ENCODE assay signal across 9 mouse cellular contexts in the genomic region with DNA sequence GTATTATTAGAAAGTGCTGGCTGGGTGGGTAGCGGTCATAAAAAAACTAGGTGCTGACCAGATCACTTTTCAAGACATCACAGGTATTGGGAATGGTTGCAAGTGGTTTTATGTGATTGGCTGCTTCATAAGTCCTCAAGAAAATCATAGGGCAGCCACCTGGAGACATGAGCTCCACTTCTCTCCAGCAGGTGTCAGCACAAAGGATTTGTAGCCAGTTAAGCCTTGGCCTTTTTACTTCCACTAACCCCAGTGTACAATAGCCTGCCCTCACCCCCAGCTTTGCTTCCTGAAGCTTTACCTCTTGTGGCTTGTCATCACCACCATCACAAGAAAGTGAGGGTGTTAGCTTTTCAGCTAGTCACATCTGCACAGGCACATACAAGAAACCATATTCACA.
DNase-seq lines count a peak whose midpoint lies in the region; ATAC-seq and TF ChIP-seq lines count a peak whose summit lies in the region.
"Had no signal": no experiment of that assay in that cellular context is flagged by ENCODE, and none has a peak within 500 bp of the region (broad histone marks: within the 10 kb centered on the region; RNA-seq: fewer than 3 reads in every experiment).

No protein-coding gene starts in this region.

- no peak for ATAC-seq in kidney, postnatal 0 days (replicated peaks; ENCODE audit: low FRiP score, low read depth)
- no peak for ATAC-seq in inflammation-experienced regulatory T-cells, adult 6 months

- no peaks in the 10 kb centered on the region for H3K79me2 ChIP-seq in heart, adult 2 months (replicated peaks; ENCODE audit: control insufficient read depth, insufficient read depth, low read length)

- no peak overlapping the region for H3K27ac ChIP-seq in heart, adult 2 months
- no peak overlapping the region for H3K27ac ChIP-seq in kidney, postnatal 0 days
- H3K27ac ChIP-seq: embryonic facial prominence, embryonic 15.5 days had no signal

- WGBS in heart, adult 2 months: 52% methylated on average over 1 of the region's 1 CpGs
- 22% methylated on average over 1 of the region's 1 CpGs for WGBS in kidney, postnatal 0 days

- peak; percentile 49 for TF ChIP-seq CTCF in heart, adult 2 months (IDR thresholded peaks at IDR 0.05)
- peak; percentile 74 for TF ChIP-seq CTCF in kidney, postnatal 0 days (IDR thresholded peaks at IDR 0.05; ENCODE audit: low read depth)

- H3K4me3 ChIP-seq in heart, adult 2 months: no peak overlapping the region
- H3K4me3 ChIP-seq in kidney, postnatal 0 days (replicated peaks; ENCODE audit: low read depth, low read length): no peak overlapping the region

- no peak overlapping the region for H3K9ac ChIP-seq in heart, adult 2 months (ENCODE audit: low read depth, low read length)
- no peak overlapping the region for H3K9ac ChIP-seq in kidney, postnatal 0 days (ENCODE audit: low read depth, low read length)
- H3K9ac ChIP-seq: embryonic facial prominence, embryonic 15.5 days had no signal

- H3K36me3 ChIP-seq in heart, adult 2 months (ENCODE audit: control insufficient read depth, insufficient read depth, low read length): no peaks in the 10 kb centered on the region
- no peaks in the 10 kb centered on the region for H3K36me3 ChIP-seq in kidney, postnatal 0 days (ENCODE audit: insufficient read depth, low read length)
- H3K36me3 ChIP-seq: embryonic facial prominence, embryonic 15.5 days had no signal

- intact Hi-C loops in heart, adult 2 months (cut with DNase I): loop anchor here (10.0 kb wide), 1 partner anchor 513 kb away; no protein-coding TSS in a partner anchor

- no peak for DNase-seq in heart, adult 2 months
- DNase-seq in heart, adult 9 months (ENCODE audit: low spot score in 2 of 2): no peak
- DNase-seq in 416B (ENCODE audit: low read depth): peak; percentile 4
- peak; percentile 65 to 74 for DNase-seq in cerebellum, postnatal 25 days
- peak; percentile 74 for DNase-seq in kidney, postnatal 0 days (ENCODE audit: low spot score)
- DNase-seq in thymus, postnatal 25 days: no peak
- DNase-seq in layer of hippocampus, postnatal 25 days (ENCODE audit: extremely low spot score in 1 of 2, low spot score in 1 of 2): no peak

- H3K27me3 ChIP-seq in heart, adult 2 months (ENCODE audit: control insufficient read depth, insufficient read depth, low read length): no peaks in the 10 kb centered on the region
- no peaks in the 10 kb centered on the region for H3K27me3 ChIP-seq in kidney, postnatal 0 days (ENCODE audit: insufficient read depth, low read length)
- H3K27me3 ChIP-seq: embryonic facial prominence, embryonic 15.5 days had no signal

- no peak for TF ChIP-seq POLR2A in heart, adult 2 months (IDR thresholded peaks at IDR 0.05; ENCODE audit: insufficient read depth, low read depth, low read length)

- H3K4me2 ChIP-seq in kidney, postnatal 0 days (ENCODE audit: low read length): no peak overlapping the region; the same call in 1 of the 2 replicates

- no peak for TF ChIP-seq EP300 in heart, adult 2 months (IDR thresholded peaks at IDR 0.05; ENCODE audit: insufficient read depth, low read depth, low read length)

- no peaks in the 10 kb centered on the region for H3K9me3 ChIP-seq in kidney, postnatal 0 days (replicated peaks; ENCODE audit: low read length)
- H3K9me3 ChIP-seq: embryonic facial prominence, embryonic 15.5 days had no signal

- no peaks in the 10 kb centered on the region for H3K4me1 ChIP-seq in heart, adult 2 months (ENCODE audit: control insufficient read depth, insufficient read depth, low read length)
- no peaks in the 10 kb centered on the region for H3K4me1 ChIP-seq in kidney, postnatal 0 days (replicated peaks; ENCODE audit: insufficient read depth, low read length)

Comparison
In these comparisons a context has a peak if more than half of its experiments do, and no peak if none do; other contexts are left out.
1. DNase-seq: peak in 416B (single experiment), cerebellum, postnatal 25 days (2 of 2) and kidney, postnatal 0 days (single experiment); none in heart, adult 2 months (0 of 2), heart, adult 9 months (0 of 2), thymus, postnatal 25 days (single experiment) and layer of hippocampus, postnatal 25 days (0 of 2).